Mouse (Mus musculus) liver, adult 2 months (tissue): Measurements from ENCODE around the gene Spx. TPM values are rescaled to one million over a fixed set of nuclear protein-coding genes. Genes with fewer than 3 reads are reported as not detected.

Experiments
- DNase-seq: peaks from one replicate; pipeline ENCODE4 v3.0.0-alpha.2; 2011; ENCODE audit warnings: low read depth, low spot score; ENCODE audit errors: extremely low read depth
- H3K27ac ChIP-seq: fragments of 200-500 bp; replicated peaks from 2 replicates; pipeline ENCODE4 v1.5.1; 2012; ENCODE audit warnings: low read depth, mild to moderate bottlenecking, control low read depth, inconsistent platforms, low read length; ENCODE audit not compliant: insufficient read depth
- H3K27me3 ChIP-seq: fragments of 200-500 bp; 2 replicates; pipeline ENCODE4 v1.6.1; 2012; ENCODE audit warnings: mild to moderate bottlenecking, moderate library complexity, low read length, inconsistent platforms; ENCODE audit not compliant: control insufficient read depth, insufficient read depth
- H3K36me3 ChIP-seq: fragments of 200-500 bp; 2 replicates; pipeline ENCODE4 v1.6.1; 2012; ENCODE audit warnings: low read length, inconsistent platforms; ENCODE audit not compliant: control insufficient read depth, insufficient read depth
- H3K4me1 ChIP-seq: fragments of 200-500 bp; 2 replicates; pipeline ENCODE4 v1.6.1; 2011; ENCODE audit warnings: low read length; ENCODE audit not compliant: control insufficient read depth, insufficient read depth
- H3K4me3 ChIP-seq: fragments of 200-500 bp; 2 replicates; pipeline ENCODE4 v1.5.1; 2011; ENCODE audit warnings: low read depth, mild to moderate bottlenecking, control low read depth, low read length, moderate library complexity; ENCODE audit not compliant: insufficient read depth
- H3K79me2 ChIP-seq: fragments of 200-500 bp; 2 replicates; pipeline ENCODE4 v1.6.1; 2012; ENCODE audit warnings: inconsistent platforms, mild to moderate bottlenecking, low read length, moderate library complexity; ENCODE audit not compliant: control insufficient read depth, insufficient read depth
- H3K9ac ChIP-seq: fragments of 200-500 bp; 2 replicates; pipeline ENCODE4 v1.6.1; 2012; ENCODE audit warnings: low read depth, mild to moderate bottlenecking, control low read depth, inconsistent platforms, low read length
- CTCF ChIP-seq: fragments of 200-500 bp; IDR thresholded peaks from 2 replicates; pipeline ENCODE4 v1.5.1; 2011; ENCODE audit warnings: low read depth, low read length, control low read depth
- POLR2A ChIP-seq: fragments of 200-500 bp; IDR thresholded peaks from 2 replicates; pipeline ENCODE4 v1.6.1; 2011; ENCODE audit warnings: low read length, control low read depth; ENCODE audit not compliant: insufficient read depth; ENCODE audit errors: extremely low read depth
- WGBS: fragments of 180-500 bp; shearing (Covaris S2); methylation state at CpG from one replicate; pipeline ENCODE4 v1.1.7; 2018; 5-methylcytosine and 5-hydroxymethylcytosine counted together
- polyA plus RNA-seq: library from polyadenylated mRNA; depleted of rRNA; stranded (reverse); fragments of >200 nt; gene quantifications from 2 replicates; pipeline ENCODE4 v1.2.3, GENCODE M21; 2012
- total RNA-seq: library from RNA; depleted of rRNA; stranded (reverse); fragments of >200 nt; gene quantifications from 2 replicates; pipeline ENCODE4 v1.2.3, GENCODE M21; 2014

Gene Spx
- total and polyA plus RNA-seq, 2 experiments = not detected

DNA sequence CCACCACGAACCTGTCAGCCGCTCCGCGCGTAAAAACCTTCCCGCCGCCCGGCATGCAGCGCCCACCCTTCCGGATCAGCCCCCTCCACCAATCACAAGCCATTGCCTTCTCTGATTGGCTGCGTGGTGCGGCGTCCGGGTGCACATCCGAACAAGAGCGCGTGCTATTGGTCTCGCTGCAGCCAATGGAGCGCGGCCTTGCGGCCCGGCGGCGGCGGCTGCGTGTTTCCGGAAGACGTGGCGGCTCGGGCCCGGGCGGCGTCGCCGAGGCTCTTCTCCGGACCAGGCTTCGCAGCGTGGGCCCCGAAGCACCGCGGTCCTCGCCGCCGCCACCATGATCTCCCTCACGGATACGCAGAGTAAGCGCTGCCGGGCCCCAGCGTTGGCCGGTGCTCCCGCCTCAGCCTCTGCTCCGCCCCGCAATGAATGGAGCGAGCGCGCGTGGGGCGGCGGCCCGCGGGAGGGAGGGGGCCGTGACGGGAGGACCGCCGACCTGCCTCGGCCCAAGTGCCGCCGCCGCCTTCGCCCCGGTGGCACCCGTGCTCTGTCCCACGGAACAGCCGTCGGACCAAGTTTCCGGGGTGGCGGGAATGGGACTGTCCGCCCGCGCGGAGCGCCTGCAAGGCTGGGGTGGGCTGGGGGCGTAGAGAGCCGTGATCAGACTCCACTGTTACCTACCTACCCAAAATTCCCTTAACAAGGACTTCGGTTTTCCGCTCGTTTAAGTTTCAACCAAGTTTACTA, 26.1 kb upstream of the Spx start, which contains the start of the genes Recql and Golt1b:
Gene Recql, minus strand, starts transcription at position 77 of the 744 bp plus-strand sequence.
Gene Golt1b, plus strand, starts transcription at position 211 of the 744 bp plus-strand sequence.
- under 1% methylated on average over 87 of the region's 87 CpGs for WGBS
- TF ChIP-seq POLR2A (0 out of 2 replicates have a peak, but pooled peaks have one; percentile 10), CTCF (no peak)

DNA sequence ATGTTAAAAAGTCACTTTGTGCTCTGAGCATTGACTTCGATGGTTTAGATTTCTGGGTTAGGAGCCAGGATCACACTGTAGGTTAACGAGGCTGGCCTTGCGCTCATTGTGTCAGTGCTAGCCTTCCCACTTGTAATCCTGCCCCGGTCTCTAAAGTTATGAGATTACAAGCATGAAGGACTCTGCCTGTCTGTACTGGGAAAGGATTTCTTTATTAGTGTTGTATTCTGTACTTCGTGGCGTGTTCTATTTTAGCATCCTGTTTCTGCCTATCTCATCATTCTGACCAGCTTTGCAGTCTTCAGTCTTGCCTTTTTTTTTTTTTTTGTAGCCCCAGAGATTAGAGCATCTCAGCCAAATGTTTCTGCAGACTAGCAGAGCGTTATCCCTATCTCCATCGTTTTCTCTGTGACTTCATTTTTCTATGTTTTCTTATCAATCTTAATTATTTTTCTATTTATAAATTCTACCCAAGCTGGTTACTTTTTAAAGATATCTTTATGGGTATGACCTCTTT, 25.4 kb upstream of the Spx start:
- WGBS = 17% methylated on average over 8 of the region's 8 CpGs
- no peak for DNase-seq
- Histone ChIP-seq H3K36me3 (no peaks in the 10 kb centered on the region), H3K9ac (peak overlapping the region; percentile 78), H3K4me1 (peaks cover 6% of the 10 kb centered on the region), H3K27ac (no peak overlapping the region), H3K79me2 (peaks cover 23% of the 10 kb centered on the region; the same call in 1 of the 2 replicates), H3K27me3 (no peaks in the 10 kb centered on the region), H3K4me3 (peak overlapping the region; percentile 73)
- TF ChIP-seq POLR2A = no peak

More for the DNA sequence above, 26.1 kb upstream of the Spx start, which contains the start of the genes Recql and Golt1b:
- Histone ChIP-seq H3K4me1 (peaks cover 6% of the 10 kb centered on the region), H3K79me2 (peaks cover 23% of the 10 kb centered on the region; the same call in 1 of the 2 replicates), H3K36me3 (no peaks in the 10 kb centered on the region), H3K27me3 (no peaks in the 10 kb centered on the region), H3K27ac (no peak within 1 kb of the TSS), H3K4me3 (peak within 1 kb of the TSS; percentile 96), H3K9ac (peak within 1 kb of the TSS; percentile 78)
- peak; percentile 86 for DNase-seq

DNA sequence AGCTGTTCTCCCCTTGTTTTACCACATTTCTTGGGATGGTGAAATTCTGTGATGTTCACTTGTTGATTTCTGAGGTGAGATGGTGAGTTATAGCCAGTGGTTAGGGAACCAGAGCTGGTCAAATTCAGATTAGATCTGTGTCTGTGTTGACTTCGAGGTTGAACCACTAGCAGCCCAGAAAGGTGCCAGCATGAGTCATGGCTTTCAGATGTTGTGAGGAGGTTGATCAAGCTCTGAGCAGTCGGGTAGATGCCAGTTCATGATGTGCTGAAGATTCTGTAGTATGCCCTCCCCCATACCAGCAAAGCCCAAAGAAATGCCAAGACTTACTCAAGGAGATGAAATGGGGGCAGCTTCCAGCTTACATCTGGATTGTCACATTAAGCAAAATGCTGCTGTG, 24.1 kb upstream of the Spx start:
- Histone ChIP-seq H3K27ac (no peak overlapping the region), H3K27me3 (no peaks in the 10 kb centered on the region), H3K79me2 (peaks cover 23% of the 10 kb centered on the region; the same call in 1 of the 2 replicates), H3K9ac (no peak overlapping the region), H3K36me3 (no peaks in the 10 kb centered on the region), H3K4me1 (peaks cover 6% of the 10 kb centered on the region), H3K4me3 (no peak overlapping the region)
- WGBS = 69% methylated on average over 2 of the region's 2 CpGs
- DNase-seq = no peak
- TF ChIP-seq CTCF (no peak), POLR2A (no peak)

DNA sequence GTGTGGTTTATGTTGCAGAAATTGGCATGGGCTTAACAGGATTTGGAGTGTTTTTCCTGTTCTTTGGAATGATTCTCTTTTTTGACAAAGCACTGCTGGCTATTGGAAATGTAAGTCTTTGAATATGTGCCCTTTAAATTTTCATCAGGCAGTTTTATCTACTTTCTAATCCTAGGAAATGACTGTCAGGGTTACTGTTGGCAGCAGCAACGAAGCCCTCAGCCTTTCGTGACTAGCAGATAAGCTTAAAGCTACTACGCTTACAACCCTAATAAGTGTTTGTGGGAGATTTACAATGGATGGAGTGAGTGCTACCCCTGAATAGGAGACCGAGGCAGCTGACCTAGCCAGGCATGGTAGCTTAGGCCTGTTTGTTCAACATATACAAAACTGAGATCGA, 20.9 kb upstream of the Spx start:
- WGBS = 83% methylated on average over 5 of the region's 5 CpGs

DNA sequence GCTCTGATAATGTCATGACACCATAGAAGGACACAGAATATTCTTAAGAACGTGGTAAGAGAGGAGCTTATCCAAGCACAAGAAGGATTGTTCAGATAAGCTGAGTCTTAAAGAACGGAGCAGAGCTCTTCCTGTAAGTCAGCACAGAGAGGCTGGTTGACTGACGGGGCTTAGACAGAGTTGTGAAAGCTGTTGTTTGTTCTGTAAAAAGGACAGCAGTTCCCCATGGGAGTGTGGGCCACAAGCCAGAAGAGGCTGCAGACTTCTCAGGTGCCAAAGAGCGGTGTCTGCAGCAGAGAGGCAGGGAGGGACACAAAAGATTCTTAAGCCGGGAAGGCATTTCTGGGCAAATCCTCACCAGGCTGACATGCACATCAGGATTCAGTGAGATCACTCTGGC, 18.6 kb upstream of the Spx start:
- Histone ChIP-seq H3K27me3 (no peaks in the 10 kb centered on the region), H3K9ac (no peak overlapping the region), H3K27ac (no peak overlapping the region), H3K4me1 (no peaks in the 10 kb centered on the region), H3K79me2 (peaks cover 3% of the 10 kb centered on the region; the same call in 1 of the 2 replicates), H3K36me3 (peaks cover 9% of the 10 kb centered on the region; the same call in 1 of the 2 replicates), H3K4me3 (no peak overlapping the region)
- TF ChIP-seq CTCF = no peak
- WGBS = 65% methylated on average over 5 of the region's 5 CpGs
- DNase-seq = no peak

More for the DNA sequence above, 20.9 kb upstream of the Spx start:
- Histone ChIP-seq H3K27me3 (no peaks in the 10 kb centered on the region), H3K36me3 (peaks cover 9% of the 10 kb centered on the region; the same call in 1 of the 2 replicates), H3K4me3 (no peak overlapping the region), H3K79me2 (peaks cover 19% of the 10 kb centered on the region; the same call in 1 of the 2 replicates), H3K9ac (no peak overlapping the region), H3K4me1 (peaks cover 3% of the 10 kb centered on the region; the same call in 1 of the 2 replicates), H3K27ac (no peak overlapping the region)
- no peak for DNase-seq
- no peak for TF ChIP-seq CTCF
- no peak for TF ChIP-seq POLR2A

DNA sequence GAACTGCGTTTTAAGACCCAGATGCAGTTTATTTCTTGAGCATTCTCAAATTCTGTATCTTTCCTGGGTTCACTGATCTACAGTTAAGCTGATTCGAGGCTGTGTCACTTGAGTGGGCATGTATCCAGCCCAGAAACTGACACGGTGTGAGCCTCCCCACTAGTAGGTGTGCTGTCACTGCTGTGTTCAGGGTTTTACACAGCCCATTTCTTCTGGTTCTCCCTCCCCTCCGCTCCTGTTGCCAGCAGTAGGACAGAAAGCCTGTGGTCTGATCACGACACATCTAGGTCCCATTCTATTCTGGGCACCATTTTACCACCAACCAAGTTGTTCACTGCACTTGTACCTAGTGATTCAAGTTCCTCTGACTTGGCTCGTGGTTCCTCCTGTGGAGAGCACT, 17.5 kb upstream of the Spx start:
- no peaks in the 10 kb centered on the region; the same call in 1 of the 2 replicates for H3K79me2 ChIP-seq
- no peak overlapping the region for H3K27ac ChIP-seq
- no peak overlapping the region for H3K9ac ChIP-seq
- H3K4me3 ChIP-seq = no peak overlapping the region
- no peak for DNase-seq
- TF ChIP-seq CTCF (no peak), POLR2A (no peak)
- H3K27me3 ChIP-seq = no peaks in the 10 kb centered on the region
- peaks cover 13% of the 10 kb centered on the region; the same call in 1 of the 2 replicates for H3K36me3 ChIP-seq
- WGBS = 88% methylated on average over 6 of the region's 6 CpGs
- H3K4me1 ChIP-seq = no peaks in the 10 kb centered on the region
